Mouse (Mus musculus) Muller cell, postnatal 12 days (primary cell): ENCODE measurements around the gene Clca3a1.

Experiments used
- DNase-seq: peaks from one replicate; pipeline ENCODE4 v3.0.0-alpha.2; 2015; ENCODE audit errors: inconsistent ontology term

The Clca3a1 gene

DNA sequence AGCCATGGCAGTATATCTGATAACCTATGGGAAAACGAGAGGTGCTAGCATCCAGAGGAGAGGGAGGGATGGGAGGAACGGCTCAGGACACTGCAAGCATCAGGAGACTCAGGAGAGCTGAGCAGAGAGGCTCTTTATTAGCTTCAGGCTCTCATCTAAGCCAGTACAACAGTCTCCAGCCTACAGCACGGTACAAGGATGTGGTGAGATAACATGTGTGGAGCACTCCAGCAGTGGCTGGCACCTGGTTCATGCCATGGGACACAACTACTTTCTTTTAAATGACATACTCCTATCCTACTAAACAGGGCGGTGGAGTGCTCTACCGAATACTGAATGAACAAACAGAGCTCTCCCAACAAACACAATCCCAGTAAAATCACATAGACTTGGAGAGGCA lies 79.2 kb downstream of the Clca3a1 start:
- DNase-seq, result no peak

DNA sequence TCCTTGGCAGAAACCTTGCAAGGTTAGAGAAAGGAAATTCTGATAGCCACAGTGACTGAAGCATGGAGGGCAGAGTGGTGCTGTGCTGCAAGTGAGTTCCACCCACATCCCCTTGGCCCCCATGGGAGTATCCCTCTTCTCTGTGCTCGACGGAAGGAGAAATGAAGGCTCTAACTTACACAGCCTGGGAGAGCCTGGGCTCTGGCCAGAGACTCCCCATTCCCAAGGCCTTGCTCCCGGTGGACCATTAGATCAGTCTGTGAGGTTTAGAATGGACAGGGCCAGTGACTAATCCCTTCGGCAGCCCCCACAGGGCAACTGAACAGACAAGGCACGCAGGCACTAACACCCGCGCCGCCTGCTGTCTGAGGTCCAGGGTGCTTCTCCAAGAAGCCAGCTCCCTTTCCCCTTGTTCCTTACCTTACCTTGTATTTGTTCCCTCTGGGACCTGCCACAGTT lies 81.0 kb downstream of the Clca3a1 start:
- DNase-seq, result peak; percentile 34
